Mouse (Mus musculus) bone marrow, adult 2 months (tissue): ENCODE measurements around the gene Dennd1a. TPM values are rescaled to one million over a fixed set of nuclear protein-coding genes. Genes with fewer than 3 reads are reported as not detected.

Experiments
- H3K27ac ChIP-seq: fragments of 200-500 bp; 2 replicates; pipeline ENCODE4 v1.5.1; 2012; ENCODE audit warnings: low read depth, mild to moderate bottlenecking, control low read depth, inconsistent platforms, low read length; ENCODE audit not compliant: control insufficient read depth, poor library complexity, insufficient read depth
- H3K4me1 ChIP-seq: fragments of 200-500 bp; 2 replicates; pipeline ENCODE4 v1.6.1; 2011; ENCODE audit warnings: low read length; ENCODE audit not compliant: control insufficient read depth, insufficient read depth
- H3K4me3 ChIP-seq: fragments of 200-500 bp; replicated peaks from 2 replicates; pipeline ENCODE3; 2011; ENCODE audit warnings: mild to moderate bottlenecking, low read depth, low read length, control low read depth; ENCODE audit not compliant: control insufficient read depth
- CTCF ChIP-seq: fragments of 200-500 bp; IDR thresholded peaks from 2 replicates; pipeline ENCODE4 v1.5.1; 2011; ENCODE audit warnings: low read length, control low read depth; ENCODE audit not compliant: control insufficient read depth, insufficient read depth
- POLR2A ChIP-seq: fragments of 200-500 bp; IDR thresholded peaks from 2 replicates; pipeline ENCODE4 v1.6.1; 2011; ENCODE audit warnings: low read depth, mild to moderate bottlenecking, control low read depth, low read length, borderline replicate concordance; ENCODE audit not compliant: control insufficient read depth
- WGBS: fragments of 180-500 bp; shearing (Covaris S2); methylation state at CpG from one replicate; pipeline ENCODE4 v1.1.7; 2018; 5-methylcytosine and 5-hydroxymethylcytosine counted together
- polyA plus RNA-seq: library from polyadenylated mRNA; stranded (reverse); fragments of >200 nt; gene quantifications from 2 replicates; pipeline ENCODE4 v1.2.4, GENCODE M21; 2011; ENCODE audit warnings: low replicate concordance; ENCODE audit not compliant: missing spikeins, insufficient read depth, insufficient read length

Dennd1a gene
- polyA plus RNA-seq, 1 experiment, result 22.9 TPM

- Histone ChIP-seq H3K4me1 (no peaks in the 10 kb centered on the region), H3K27ac (no peak overlapping the region), H3K4me3 (no peak overlapping the region)
- no peak for TF ChIP-seq CTCF
- TF ChIP-seq POLR2A, result no peak
- WGBS, result 72% methylated on average over 1 of the region's 1 CpGs
These were observed 155.7 kb downstream of the Dennd1a start for GRCm38 (mm10) chr2:38131538-38131937.

DNA sequence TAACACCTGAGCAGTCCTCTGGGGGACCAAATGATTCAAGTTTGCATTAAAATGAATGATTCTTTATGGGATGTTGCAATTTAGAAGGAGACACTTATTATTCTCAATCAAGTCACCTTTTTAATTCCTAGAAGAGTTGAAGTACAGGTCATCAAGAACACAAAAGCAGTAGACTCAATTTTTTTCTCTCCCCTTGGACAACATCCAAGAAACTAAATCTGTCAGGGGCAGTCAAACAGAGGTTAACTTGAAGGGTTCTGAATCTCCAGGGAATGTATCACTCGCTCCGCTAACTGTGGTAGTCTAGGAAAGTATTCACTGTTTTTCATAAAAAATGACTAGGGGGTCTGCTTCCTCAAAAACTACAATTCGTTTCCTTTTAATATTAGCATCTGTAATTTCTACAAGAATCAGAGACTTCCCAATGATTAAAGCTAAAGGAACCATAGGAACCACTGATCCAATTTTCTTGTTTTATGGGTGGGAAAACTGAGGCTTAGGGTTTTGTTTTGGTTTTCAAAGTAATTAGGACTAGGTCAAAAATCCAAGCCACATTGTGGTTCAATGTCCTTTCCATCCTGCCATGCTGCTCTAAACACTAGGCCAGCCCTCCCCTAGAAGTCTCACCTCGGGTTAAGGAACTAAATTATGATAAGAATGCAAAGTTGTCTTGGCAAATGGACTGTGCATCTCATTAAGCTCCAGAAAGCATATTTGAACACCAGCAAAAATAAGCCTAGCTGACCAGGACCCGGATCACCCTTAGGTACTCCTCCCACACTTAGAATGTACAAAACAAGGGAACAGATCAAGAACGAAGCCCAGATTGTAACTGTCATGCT, 157.0 kb downstream of the Dennd1a start:
- no peak overlapping the region for H3K4me3 ChIP-seq
- H3K27ac ChIP-seq, result no peak overlapping the region
- no peaks in the 10 kb centered on the region for H3K4me1 ChIP-seq
- no peak for TF ChIP-seq POLR2A
- TF ChIP-seq CTCF, result no peak
- 81% methylated on average over 6 of the region's 6 CpGs for WGBS

DNA sequence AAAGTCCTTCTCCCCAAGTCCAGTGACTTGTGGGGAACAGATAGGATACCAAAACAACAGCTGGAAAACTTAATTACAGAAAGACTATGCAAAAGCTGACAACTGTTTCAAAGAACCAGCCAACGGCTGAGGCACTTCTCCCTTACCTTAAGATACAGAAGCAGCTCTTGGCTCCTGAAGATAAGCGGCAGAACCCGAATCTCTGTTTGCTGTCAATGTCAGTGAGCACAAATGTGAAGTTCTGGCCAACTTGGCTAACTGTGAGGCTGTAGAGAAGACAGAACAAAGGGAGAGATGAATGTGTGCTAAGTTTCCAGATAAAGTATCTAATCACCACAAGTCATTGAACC, 160.8 kb downstream of the Dennd1a start:
- Histone ChIP-seq H3K27ac (no peak overlapping the region), H3K4me3 (no peak overlapping the region), H3K4me1 (no peaks in the 10 kb centered on the region)
- TF ChIP-seq POLR2A (no peak), CTCF (no peak)
- WGBS, result 72% methylated on average over 3 of the region's 3 CpGs

GRCm38 (mm10) chr2:38125671-38126382, 161.4 kb downstream of the Dennd1a start:
- WGBS, result 69% methylated on average over 5 of the region's 5 CpGs
- TF ChIP-seq CTCF (no peak), POLR2A (no peak)
- Histone ChIP-seq H3K4me3 (no peak overlapping the region), H3K27ac (peak overlapping the region; percentile 41; the same call in 1 of the 2 replicates), H3K4me1 (no peaks in the 10 kb centered on the region)

DNA sequence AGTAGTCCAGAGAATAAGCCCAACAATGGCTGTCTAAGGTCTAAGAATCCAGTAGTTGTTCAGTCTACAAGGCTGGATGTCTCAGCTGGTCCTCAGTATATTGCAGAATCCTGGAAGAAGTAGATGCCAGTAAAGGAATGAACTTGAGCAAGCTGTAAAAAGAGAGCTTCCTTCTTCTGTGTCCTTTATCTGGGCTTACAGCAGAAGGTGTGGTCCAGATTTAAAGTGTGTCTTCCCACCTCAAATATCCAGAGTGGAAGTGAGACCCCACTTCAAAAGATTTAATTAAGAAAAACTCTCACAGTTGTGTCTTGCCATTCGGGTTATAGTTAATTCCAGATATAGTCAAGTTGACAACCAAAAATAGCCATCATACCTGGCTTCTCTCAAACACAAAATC, 162.5 kb downstream of the Dennd1a start:
- WGBS, result 85% methylated on average over 1 of the region's 1 CpGs
- no peak overlapping the region for H3K27ac ChIP-seq
- H3K4me3 ChIP-seq, result no peak overlapping the region
- H3K4me1 ChIP-seq, result no peaks in the 10 kb centered on the region
- TF ChIP-seq POLR2A, result no peak
- no peak for TF ChIP-seq CTCF

DNA sequence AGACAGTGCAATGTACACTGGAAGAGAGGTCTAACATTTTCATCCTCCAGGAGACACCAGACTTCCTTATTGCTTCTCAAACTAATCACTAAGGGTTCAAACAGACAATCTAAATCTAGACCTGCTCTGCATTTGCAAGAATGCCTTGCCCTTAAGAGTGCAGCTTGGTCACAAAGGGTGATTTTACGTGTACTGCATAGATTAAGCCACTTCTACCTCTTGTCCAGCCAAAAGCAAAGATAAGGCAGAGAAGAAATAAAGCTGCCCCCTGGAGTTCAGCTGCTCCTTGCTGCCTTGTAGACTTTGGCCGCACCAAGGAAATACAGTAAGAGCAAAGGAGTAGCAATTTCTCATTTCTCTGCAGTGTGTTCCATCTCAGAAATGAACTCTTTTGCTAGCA, 172.2 kb downstream of the Dennd1a start:
- no peak overlapping the region for H3K27ac ChIP-seq
- 78% methylated on average over 2 of the region's 2 CpGs for WGBS
- TF ChIP-seq CTCF, result no peak
- TF ChIP-seq POLR2A, result no peak

DNA sequence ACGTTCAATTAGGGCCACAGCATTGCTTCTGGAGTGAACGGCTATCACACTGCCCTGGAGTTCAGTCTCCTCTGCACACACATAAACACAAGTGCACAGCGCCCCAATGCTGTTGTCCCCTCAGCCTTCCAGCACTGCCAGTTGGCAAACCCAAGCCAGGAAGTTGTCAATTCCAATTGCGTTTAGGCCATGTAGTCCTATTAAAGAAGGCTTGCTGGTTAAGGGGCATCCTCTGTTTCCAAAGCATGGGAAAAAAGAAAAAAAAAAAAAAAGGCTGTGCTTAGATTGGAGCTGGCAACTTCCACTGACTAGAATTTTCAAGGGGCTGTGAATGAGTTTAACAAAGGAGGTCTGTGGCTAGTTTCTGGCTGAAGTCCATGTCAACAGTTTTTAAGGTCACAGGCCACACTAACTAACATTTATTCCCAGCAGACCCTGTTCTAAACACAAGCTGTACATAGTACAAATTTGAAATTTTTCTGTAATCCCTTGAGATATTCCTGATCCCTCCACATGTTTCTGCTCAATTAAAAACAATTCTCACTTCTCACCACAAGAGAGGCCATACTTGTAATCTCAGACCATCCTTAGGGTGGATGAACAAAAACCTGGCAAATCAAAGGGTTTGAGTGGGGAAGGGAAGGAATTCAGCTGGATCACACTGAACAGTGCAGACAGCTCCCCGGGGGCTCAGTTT, 175.4 kb downstream of the Dennd1a start:
- Histone ChIP-seq H3K4me1 (no peaks in the 10 kb centered on the region), H3K4me3 (no peak overlapping the region), H3K27ac (no peak overlapping the region)
- TF ChIP-seq POLR2A (no peak), CTCF (no peak)
- 86% methylated on average over 5 of the region's 5 CpGs for WGBS

More for the DNA sequence above, 172.2 kb downstream of the Dennd1a start:
- Histone ChIP-seq H3K4me1 (no peaks in the 10 kb centered on the region), H3K4me3 (no peak overlapping the region)

DNA sequence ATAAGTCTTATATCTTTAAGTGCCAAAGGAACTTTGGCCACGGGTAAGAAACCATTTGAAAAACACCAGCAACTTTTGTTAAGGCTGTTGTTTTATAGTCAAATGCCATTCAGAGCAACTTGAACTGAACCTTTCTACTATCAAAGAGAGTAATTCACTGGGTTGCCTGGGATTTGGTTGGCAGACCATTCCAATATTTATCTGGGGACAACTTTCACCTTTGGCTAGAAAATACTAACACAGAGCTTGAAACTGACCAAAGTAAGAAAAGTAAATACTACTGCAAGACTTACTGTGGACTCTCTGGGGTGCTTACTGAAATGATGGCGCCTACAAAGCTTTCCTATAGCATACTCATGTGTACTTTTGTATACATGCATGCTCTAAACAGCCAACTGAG, 178.6 kb downstream of the Dennd1a start:
- WGBS, result 77% methylated on average over 2 of the region's 2 CpGs
- Histone ChIP-seq H3K4me1 (no peaks in the 10 kb centered on the region), H3K4me3 (no peak overlapping the region), H3K27ac (no peak overlapping the region)
- TF ChIP-seq CTCF (no peak), POLR2A (no peak)
